Mouse (Mus musculus) midbrain, postnatal 0 days (tissue): Measurements from ENCODE around the gene Anxa4. TPM values are rescaled to one million over a fixed set of nuclear protein-coding genes. Genes with fewer than 3 reads are reported as not detected.

ENCODE experiments used
- ATAC-seq: fragments of 200-750 bp; cut with Nextera tagmentation; 2 replicates; pipeline ENCODE4 v1.8.0; 2017; ENCODE audit warnings: moderate number of reproducible peaks, mild to moderate bottlenecking, moderate TSS enrichment, moderate library complexity; ENCODE audit not compliant: low FRiP score
- DNase-seq: peaks from one replicate; pipeline ENCODE4 v3.0.0-alpha.2; 2015; ENCODE audit warnings: low spot score
- H3K27ac ChIP-seq: fragments of 300-500 bp; sonication (generic); 2 replicates; pipeline ENCODE4 v1.5.1; 2014; ENCODE audit warnings: low read depth, mild to moderate bottlenecking, low read length, mixed read lengths
- H3K27me3 ChIP-seq: fragments of 300-500 bp; sonication (generic); 2 replicates; pipeline ENCODE4 v1.6.1; 2014; ENCODE audit warnings: low read length, control low read depth, mixed read lengths; ENCODE audit not compliant: insufficient read depth
- H3K36me3 ChIP-seq: fragments of 300-500 bp; sonication (generic); 2 replicates; pipeline ENCODE4 v1.6.1; 2014; ENCODE audit warnings: low read length, control low read depth, mixed read lengths; ENCODE audit not compliant: insufficient read depth
- H3K4me1 ChIP-seq: fragments of 300-500 bp; sonication (generic); 2 replicates; pipeline ENCODE4 v1.6.1; 2014; ENCODE audit warnings: mild to moderate bottlenecking, control low read depth, antibody characterized with exemption, low read length, mixed read lengths; ENCODE audit not compliant: insufficient read depth
- H3K4me2 ChIP-seq: fragments of 300-500 bp; sonication (generic); 2 replicates; pipeline ENCODE4 v1.6.1; 2014; ENCODE audit warnings: low read depth, mild to moderate bottlenecking, low read length, mixed read lengths; ENCODE audit not compliant: poor library complexity, severe bottlenecking
- H3K4me3 ChIP-seq: fragments of 300-500 bp; sonication (generic); 2 replicates; pipeline ENCODE4 v1.5.1; 2014; ENCODE audit warnings: low read depth, mild to moderate bottlenecking, low read length, moderate library complexity
- H3K9ac ChIP-seq: fragments of 300-500 bp; sonication (generic); replicated peaks from 2 replicates; pipeline ENCODE4 v1.6.1; 2014; ENCODE audit warnings: mild to moderate bottlenecking, low read length, moderate library complexity, mixed read lengths; ENCODE audit not compliant: poor library complexity, severe bottlenecking
- H3K9me3 ChIP-seq: fragments of 300-500 bp; sonication (generic); 2 replicates; pipeline ENCODE4 v1.6.1; 2016; ENCODE audit warnings: low read length, control low read depth
- CTCF ChIP-seq: IDR thresholded peaks from 2 replicates; pipeline ENCODE4 v1.5.1; 2016; ENCODE audit warnings: antibody characterized with exemption, mild to moderate bottlenecking
- WGBS: fragments of 180-500 bp; shearing (Covaris S2); extraction: QIAGEN DNeasy Blood & Tissue Kit; methylation state at CpG from one replicate; pipeline ENCODE4 v1.1.7; 2014; 5-methylcytosine and 5-hydroxymethylcytosine counted together
- polyA plus RNA-seq: library from polyadenylated mRNA; unstranded; fragments of >200 nt; fragmentation: Nextera tagmentation; extraction: Ambion mirVana; gene quantifications from 2 replicates; pipeline ENCODE4 v1.2.1, GENCODE M21; 2015
- total RNA-seq: library from RNA; depleted of rRNA; stranded (reverse); fragments of >200 nt; gene quantifications from 2 replicates; pipeline ENCODE4 v1.2.3, GENCODE M21; 2014

Anxa4 gene
- total and polyA plus RNA-seq, 2 experiments from 2014 or later: 3.9 to 5.0 TPM

DNA sequence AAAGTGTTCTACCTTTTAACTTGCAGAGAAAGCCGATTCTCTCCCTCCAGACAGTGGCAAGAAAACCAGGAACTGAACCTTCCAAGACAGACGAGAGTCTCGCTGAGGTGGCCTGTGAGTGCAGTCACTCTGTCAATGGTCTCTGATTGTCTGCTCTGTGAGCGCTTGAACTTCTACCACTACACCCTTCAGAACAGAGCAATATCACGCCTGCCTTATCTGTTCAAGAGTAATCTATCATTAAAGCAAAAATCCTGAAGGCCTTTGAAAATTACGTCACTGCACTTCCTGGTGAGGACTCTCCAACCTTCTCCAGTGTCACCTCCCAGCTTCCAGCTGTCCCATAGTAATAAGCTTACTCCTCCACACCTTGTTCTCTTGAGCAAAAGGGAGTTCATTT lies 18.4 kb downstream of the Anxa4 start:
- H3K4me3 ChIP-seq: no peak overlapping the region
- no peaks in the 10 kb centered on the region for H3K36me3 ChIP-seq
- H3K9me3 ChIP-seq: no peaks in the 10 kb centered on the region
- DNase-seq (no peak), ATAC-seq (no peak)
- TF ChIP-seq CTCF: no peak
- no peaks in the 10 kb centered on the region for H3K4me1 ChIP-seq
- H3K9ac ChIP-seq: no peak overlapping the region
- WGBS: 80% methylated on average over 6 of the region's 6 CpGs
- no peak overlapping the region for H3K27ac ChIP-seq
- no peaks in the 10 kb centered on the region for H3K27me3 ChIP-seq
- no peak overlapping the region for H3K4me2 ChIP-seq

DNA sequence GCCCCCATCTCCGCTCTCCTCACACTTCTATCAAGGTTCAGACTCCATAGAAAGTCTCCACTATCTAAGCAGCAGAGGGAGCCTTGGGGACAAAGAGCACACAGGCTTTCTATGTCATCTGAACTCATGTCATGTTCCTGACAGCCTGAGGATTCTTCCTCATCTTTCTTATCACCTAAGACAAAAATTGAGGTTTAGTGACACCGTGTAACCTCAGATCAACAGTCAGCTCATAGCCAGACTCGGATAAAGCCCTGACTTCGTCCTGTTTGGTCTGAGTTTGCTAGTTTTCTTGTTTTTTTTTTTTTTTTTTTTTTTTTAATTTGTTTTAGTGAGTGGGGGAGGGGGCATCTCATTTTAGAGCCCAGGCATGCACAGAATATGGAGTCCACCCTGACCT lies 19.6 kb downstream of the Anxa4 start:
- no peaks in the 10 kb centered on the region for H3K36me3 ChIP-seq
- H3K9ac ChIP-seq: no peak overlapping the region
- TF ChIP-seq CTCF: no peak

DNA sequence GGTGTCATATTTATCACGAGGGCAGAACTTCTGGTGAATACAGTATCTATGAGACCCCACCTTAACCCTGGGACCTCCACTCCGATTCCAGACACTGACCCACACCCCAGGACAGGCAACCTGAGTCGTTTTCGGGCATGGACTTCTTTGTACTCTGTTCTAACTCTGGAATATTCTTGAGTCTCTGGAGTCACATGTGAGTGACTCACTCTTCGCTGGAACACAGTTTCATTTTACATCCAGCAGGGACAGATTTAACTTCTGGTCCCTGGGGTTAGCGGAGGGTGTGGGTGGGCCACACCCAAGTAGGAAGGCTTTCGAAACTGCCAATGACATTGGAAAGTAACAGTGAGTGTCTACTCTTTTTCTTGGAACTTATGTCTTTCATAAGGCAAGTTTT lies 20.8 kb downstream of the Anxa4 start:
- no peak for TF ChIP-seq CTCF
- Histone ChIP-seq H3K27me3 (no peaks in the 10 kb centered on the region), H3K27ac (no peak overlapping the region), H3K36me3 (no peaks in the 10 kb centered on the region), H3K4me3 (no peak overlapping the region), H3K4me1 (no peaks in the 10 kb centered on the region), H3K9ac (no peak overlapping the region), H3K9me3 (no peaks in the 10 kb centered on the region), H3K4me2 (no peak overlapping the region)
- no peak for DNase-seq
- no peak for ATAC-seq
- WGBS: 80% methylated on average over 7 of the region's 7 CpGs

More for the DNA sequence above, 19.6 kb downstream of the Anxa4 start:
- Histone ChIP-seq H3K4me2 (no peak overlapping the region), H3K4me3 (no peak overlapping the region), H3K4me1 (no peaks in the 10 kb centered on the region), H3K9me3 (no peaks in the 10 kb centered on the region), H3K27me3 (no peaks in the 10 kb centered on the region), H3K27ac (no peak overlapping the region)
- ATAC-seq (no peak), DNase-seq (no peak)
- WGBS: 91% methylated on average over 4 of the region's 4 CpGs

DNA sequence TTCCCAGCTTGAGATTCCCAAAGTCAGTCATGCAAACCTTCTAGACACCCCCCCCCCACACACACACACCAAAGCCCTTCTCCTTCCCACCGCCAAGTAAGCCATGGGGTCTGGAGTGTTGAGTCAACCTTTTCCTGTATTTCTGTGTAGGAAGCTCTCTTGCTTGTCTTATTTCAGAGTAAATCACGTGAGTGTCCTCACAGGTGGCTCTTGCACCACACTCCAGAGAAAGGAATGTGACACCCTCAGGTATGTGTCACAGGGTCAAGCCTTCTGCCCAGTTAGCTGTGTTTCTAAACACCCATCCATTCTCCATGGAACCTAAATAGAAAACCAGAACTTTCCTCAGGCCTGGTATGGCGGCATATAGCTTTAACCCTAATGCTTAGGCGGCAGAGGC lies 24.4 kb downstream of the Anxa4 start:
- Histone ChIP-seq H3K4me3 (no peak overlapping the region), H3K9ac (no peak overlapping the region), H3K36me3 (no peaks in the 10 kb centered on the region), H3K4me2 (no peak overlapping the region), H3K27ac (no peak overlapping the region), H3K9me3 (no peaks in the 10 kb centered on the region), H3K27me3 (no peaks in the 10 kb centered on the region), H3K4me1 (no peaks in the 10 kb centered on the region)
- ATAC-seq (no peak), DNase-seq (no peak)
- no peak for TF ChIP-seq CTCF
- 93% methylated on average over 4 of the region's 4 CpGs for WGBS

DNA sequence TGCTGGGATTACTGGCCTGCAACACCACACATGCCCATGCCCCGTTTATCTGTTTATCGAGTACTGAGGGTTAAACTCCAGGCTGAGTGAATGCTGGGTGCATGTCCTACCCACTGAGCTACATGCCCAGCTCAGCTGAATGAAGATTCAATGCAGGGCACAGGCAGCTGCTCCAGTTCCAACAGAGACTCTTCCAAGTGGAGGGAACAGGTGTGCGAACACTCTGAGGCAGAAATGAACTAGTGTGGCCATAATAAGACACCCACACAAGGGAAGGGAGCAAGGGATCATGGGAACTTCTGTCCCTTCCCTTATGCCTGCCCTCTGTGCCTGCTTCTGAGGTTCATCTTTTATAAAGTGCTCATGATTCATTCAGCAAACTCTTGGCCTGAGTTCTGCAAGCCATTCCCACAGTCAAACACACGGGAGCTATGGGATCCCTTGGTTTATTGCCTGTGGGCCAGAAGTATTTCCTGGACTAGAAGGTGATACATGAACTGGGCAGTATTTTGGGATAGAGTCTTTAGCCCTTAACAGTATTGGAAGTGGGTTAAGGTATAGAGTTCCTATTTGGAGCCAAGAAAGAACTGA lies 25.1 kb downstream of the Anxa4 start:
- WGBS: 90% methylated on average over 4 of the region's 4 CpGs
- no peaks in the 10 kb centered on the region for H3K27me3 ChIP-seq
- H3K9me3 ChIP-seq: no peaks in the 10 kb centered on the region
- no peak for ATAC-seq
- H3K27ac ChIP-seq: no peak overlapping the region
- H3K4me2 ChIP-seq: no peak overlapping the region
- DNase-seq: no peak
- H3K36me3 ChIP-seq: no peaks in the 10 kb centered on the region
- H3K4me3 ChIP-seq: no peak overlapping the region
- no peak for TF ChIP-seq CTCF
- no peak overlapping the region for H3K9ac ChIP-seq
- H3K4me1 ChIP-seq: no peaks in the 10 kb centered on the region

DNA sequence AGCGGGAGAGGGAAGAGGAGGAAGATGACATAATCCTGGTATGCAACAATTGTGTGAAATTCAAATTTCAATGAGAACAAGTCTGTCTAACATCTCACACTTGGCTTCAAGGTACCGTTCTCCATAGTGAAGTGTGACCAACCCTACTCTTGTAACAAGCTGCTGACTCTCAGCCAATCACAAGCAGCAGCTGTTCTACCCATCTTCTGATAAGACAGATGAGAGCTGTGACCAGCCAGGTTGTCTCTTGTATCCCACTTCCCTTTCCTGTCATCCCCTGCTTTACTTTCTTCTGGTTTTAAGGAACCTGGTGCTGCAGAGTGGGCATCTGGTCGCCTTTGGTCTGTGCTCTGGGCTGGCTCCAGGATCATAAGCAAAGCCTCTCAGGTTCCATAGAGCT lies 25.9 kb downstream of the Anxa4 start:
- Histone ChIP-seq H3K9me3 (no peaks in the 10 kb centered on the region), H3K27me3 (no peaks in the 10 kb centered on the region), H3K4me1 (no peaks in the 10 kb centered on the region), H3K9ac (no peak overlapping the region), H3K4me3 (no peak overlapping the region), H3K4me2 (no peak overlapping the region), H3K27ac (no peak overlapping the region), H3K36me3 (no peaks in the 10 kb centered on the region)
- ATAC-seq (no peak), DNase-seq (no peak)
- WGBS: 75% methylated on average over 3 of the region's 3 CpGs
- TF ChIP-seq CTCF: no peak
